Mouse (Mus musculus) telencephalon, adult 2 months (tissue): Measurements from ENCODE around the gene Vpreb1.
A peak's percentile ranks its signal among the peaks of the same experiment; 100 is the strongest.
"Not testable (repeated sequence)": the region's sequence is repeated elsewhere in the genome, so short reads cannot be mapped to it uniquely, and the experiment has no call there.

ENCODE experiments used
- DNase-seq: peaks from one replicate; pipeline ENCODE4 v3.0.0-alpha.2; 2011; ENCODE audit warnings: low read depth, low spot score

The Vpreb1 gene

DNA sequence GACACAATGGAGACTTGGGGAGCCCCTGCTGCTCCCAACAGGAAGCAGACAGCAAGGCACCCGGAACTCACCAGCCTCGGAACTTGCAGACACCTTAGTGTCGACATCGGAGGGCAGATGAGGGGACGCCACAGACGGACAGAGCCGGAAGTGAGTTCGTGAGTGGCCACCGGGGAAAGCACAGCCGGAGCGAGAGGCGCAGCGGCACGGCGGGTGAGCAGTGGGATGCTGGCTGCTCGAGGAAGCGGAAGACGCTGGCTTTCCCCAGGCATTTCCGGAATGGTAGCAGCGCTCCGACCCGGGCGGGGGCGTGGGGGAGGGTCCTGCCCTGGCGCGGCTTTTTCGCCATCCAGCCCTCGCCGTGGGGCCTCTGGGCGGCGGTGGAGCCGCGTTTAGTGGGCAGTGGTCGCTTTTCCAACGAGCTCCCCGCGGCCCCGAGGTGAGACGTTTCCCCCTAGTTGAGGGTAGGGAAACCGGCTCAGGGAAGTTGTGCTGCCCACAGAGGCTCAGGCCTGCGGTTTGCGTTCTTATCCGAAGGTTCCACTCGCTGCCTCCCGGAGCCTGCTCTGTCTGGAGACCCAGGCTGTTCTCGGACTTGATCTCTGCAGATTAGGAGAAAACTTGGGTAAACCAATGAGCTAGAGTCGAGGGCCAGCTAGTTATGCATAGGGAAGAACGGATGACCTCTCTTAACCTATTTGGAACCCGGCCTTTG is at the start of gene Vpreb1, which contains the start of gene Top3b:
Gene Vpreb1 (minus strand): TSS at position 227 of the 715 bp plus-strand sequence.
Gene Top3b (plus strand): TSS at position 120 of the 715 bp plus-strand sequence.
- peak; percentile 96 for DNase-seq

DNA sequence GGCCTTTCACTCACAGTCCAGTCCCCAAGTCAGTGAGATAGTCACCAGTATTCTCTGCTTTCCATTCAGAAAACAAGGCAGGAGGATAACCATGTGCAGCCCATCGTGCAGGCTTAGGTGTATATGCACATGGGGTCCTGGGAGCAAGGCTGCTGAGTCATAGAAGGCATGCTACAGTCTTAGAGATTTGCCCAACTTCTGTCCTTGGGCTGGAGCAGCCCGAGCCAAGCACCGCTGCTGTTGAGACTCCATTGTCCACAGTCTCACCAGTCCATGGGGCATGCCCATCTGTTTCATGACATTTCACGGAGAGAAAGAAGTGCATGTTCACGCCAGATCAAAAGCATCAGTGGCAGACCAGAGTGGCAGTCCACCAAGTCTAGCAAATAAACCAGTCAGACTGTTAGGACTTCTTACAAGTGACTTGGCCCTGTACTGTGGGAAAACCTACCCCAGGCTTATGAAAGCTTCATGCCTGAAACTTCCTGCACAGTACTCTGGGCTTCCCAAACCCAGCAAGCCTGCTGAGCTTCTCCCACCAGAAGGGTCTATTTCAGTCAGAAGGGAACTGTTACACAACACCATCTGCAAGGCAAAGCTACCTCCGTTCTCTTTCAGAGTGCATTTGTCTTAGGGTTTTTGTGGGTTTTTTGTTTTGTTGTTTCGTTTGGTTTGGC is 47.9 kb upstream of the Vpreb1 start:
- DNase-seq = peak; percentile 86

DNA sequence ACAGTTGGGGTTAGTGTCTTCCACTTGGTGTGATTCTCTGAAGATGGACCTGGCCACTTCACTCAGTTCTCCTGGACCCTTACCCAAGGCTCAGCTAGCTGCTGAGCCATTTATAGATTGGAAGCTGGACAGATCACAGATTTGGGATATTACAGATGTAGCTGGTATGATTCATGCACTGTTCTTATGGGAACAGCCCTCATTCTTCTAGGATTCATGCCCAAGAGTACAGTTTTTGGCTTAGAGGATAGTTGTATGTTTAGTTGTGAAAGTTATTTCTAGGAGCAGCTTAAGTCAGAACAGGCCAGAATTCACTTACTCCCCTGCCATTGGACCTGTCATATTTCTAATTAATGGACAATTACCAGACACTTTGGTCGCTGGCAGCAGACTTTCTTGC is 42.8 kb upstream of the Vpreb1 start:
- peak; percentile 69 for DNase-seq

DNA sequence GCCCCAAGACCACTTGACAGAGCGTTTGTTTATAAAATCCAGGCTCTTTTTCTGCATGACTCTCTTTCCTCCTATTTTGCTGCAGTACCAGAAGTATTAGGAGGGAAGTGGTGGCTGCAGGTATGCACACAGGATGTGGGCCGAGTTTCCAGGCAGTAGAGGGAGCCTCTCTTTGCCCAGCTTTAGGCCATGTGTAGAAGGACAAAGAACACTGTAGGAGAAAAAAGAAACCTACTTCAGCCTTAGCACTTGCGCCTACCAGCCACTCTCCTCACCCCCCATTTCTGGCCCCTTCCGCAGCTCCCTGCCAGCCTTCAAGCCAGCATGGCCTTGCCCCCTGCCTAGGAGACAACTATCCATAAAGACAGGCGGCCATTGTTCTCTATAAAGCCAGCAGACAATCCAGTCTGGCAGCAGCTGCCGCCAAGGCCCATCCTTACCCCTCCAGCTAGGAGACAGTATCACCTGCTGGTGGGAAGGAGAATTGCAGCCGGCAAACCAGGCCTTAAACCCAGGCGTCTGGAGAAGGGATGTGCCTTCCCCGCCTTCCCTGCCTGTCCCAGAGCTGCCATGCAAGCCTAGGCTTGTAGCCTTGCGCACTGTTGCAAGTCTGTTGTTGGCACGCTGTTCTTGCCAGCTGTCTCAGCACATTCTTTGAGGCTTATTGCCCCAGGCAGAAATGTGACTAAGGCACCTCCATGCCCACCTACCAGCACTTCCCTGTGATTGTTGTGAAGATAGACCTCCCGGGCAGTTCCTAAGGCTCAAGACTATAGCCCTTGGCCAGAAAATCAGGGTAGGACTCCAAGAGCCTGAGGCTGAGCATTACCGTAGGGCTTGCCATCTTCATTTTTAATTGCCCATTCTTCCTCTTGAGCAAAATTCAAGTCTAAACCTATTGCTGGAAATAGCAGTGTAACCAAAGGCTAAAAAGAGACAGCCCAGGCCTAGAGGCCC is 41.3 kb upstream of the Vpreb1 start:
- peak; percentile 67 for DNase-seq

DNA sequence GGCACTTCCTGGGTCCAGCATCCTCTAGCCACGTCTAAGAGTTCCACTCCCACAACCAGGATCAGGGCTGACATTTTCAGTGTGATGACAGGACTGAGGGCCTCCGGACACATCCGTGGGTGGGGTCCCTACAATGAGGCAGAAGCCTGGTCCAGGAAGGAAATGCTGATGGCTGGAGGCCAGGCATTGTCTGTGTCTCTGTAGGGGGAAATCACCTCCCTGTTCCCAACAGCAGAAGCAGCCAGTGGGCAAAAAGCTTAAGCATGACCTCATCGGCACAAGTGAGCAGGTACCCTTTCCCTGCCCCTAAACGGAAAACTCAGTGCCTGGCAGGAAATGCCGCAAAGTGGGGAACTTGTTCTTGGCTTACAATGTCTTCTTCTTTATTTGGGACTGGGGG is 37.2 kb upstream of the Vpreb1 start:
- DNase-seq = no peak

DNA sequence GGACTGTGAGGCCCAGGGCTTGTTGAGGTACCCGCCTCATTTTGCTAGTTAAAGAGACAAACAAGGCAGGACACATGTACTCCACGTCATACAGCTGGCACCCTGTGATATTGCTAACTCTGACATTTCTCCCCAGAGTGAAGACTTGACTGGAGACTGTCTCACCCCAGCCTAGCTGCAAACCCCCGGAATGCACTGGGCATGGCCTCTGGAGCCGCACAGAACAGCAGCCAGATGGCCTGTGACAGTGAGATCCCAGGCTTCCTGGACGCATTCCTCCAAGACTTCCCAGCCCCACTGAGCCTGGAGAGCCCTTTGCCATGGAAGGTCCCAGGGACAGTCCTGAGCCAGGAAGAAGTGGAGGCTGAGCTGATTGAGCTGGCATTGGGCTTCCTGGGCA is 32.5 kb upstream of the Vpreb1 start:
- no peak for DNase-seq

DNA sequence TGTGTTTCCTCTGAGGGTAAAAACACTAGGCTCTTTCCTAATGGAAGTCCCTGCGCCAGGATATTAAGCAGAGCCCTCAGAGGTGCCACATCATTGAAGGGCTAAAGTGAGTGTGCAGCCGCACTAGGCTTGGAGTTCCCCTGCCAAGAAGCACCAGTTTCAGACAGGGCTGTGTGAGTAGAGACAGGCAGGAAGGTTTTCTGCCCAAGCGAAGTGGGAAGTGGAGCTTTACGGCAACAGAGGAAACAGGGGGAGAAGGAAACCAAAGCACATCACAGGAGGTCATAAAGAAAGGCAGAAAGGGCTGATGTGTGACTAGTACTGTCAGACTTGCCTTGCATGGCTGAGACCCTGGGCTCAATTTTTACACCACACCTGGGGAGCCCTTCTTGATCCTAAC is 31.7 kb upstream of the Vpreb1 start:
- no peak for DNase-seq

DNA sequence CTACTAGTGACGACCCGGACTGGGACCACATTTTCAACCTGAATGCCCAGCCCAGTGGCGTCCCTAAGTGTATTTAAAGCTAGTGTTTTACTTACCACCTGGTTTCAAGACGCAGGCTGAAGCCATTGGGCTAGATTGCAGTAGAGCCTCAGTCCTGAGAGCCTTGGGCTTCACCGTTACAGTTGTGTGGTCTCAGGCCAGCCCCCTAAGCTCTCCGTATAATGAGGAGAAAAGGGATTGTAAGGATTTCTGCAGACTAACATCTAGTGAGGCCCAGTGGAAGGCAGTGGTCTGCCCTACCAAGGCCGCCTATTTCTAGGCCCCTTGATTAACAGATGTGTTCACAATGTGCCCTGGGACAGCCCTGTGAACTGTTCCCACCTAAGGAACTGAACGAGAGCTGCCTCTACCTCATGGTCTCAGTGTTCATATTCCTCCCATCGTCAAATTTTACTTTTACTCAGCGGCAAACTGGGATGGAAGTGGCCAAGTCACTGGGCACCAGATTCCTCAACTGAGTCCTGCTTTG is 26.5 kb upstream of the Vpreb1 start:
- DNase-seq = no peak

DNA sequence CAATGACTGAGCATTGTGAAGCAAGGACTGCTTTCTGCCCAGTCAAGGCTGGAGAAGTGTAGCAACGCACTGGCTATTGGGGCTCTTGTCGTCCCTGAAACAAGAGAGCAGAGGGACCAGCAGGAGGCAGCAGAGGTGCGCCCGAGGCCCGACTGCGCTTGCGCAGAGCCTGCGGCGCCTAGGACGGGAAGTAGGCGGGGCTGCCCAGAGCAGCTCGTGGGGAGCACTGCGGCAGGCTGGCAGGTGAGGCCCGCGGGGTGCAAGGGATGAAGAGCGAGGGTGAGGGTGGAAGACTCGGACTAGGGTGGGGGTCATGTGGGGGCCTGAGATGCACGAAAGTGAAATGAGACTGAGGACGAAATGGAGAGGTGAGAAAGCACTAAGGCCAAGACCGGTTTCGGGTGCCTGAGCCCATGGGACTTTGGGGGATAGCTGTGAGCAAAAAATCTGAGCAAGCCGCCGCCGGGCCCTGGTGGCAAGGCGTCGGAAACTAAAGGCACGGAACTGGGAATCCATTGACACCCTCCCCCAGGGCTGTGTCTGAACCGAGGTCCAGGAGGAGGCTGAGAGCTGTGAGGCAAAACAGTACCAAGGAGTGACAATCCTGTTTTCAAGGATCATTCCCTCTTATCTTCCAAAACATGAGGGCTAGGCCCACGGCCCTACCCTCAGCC is 25.9 kb upstream of the Vpreb1 start, which contains the start of gene Ppm1f:
Gene Ppm1f (plus strand): TSS at position 88 of the 674 bp plus-strand sequence.
- peak; percentile 85 for DNase-seq

DNA sequence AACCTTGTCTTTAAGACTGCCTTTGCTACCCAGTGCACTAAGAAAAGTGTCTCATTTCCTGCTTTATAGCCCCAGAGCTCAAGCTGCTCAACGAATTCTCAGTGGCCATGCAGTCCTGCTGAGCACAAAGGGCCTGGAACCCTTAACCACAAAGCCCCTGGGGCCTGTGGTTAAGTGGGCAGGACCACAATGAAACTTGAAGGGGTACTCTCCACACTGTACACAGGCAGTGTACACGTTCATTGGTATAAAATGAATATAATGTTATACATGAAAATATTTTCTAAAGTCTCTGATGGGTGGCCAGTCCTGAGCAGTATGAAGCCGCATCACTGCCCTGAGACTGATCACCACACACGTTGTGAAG is 25.4 kb upstream of the Vpreb1 start:
- DNase-seq = no peak

DNA sequence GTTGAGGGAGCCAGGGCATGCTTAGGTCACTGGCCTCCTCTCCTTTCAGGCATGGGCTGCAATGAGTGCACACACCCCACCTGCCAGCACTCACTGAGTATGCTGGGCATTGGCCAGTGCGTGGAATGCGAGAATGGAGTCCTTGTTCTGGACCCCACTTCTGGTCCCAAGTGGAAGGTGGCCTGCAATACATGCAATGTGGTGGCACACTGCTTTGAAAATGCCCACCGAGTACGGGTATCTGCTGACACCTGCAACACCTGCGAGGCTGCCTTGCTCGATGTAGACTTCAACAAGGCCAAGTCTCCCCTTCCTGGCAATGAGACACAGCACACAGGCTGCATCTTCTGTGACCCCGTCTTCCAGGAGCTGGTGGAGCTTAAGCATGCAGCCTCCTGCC is 21.7 kb upstream of the Vpreb1 start:
- no peak for DNase-seq

DNA sequence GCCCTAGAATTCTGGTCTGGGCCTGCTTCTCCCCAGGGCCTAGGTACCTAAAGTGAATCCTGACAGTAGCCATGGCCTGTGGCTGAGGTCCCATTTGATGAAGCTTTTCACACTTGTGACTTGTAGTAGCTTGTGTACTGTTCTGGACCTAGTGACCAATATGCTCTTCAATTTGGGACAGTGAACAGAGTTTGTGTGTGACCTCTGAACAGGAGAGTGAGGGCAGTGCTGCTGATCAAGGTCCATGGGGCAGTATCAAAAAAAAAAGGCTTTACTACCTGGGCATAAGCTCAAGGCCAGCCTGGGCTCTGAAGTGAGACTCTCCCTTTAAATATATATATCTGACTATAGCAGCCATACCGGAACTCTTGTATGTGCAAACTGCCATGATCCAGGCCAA is 17.7 kb upstream of the Vpreb1 start:
- DNase-seq = no peak

DNA sequence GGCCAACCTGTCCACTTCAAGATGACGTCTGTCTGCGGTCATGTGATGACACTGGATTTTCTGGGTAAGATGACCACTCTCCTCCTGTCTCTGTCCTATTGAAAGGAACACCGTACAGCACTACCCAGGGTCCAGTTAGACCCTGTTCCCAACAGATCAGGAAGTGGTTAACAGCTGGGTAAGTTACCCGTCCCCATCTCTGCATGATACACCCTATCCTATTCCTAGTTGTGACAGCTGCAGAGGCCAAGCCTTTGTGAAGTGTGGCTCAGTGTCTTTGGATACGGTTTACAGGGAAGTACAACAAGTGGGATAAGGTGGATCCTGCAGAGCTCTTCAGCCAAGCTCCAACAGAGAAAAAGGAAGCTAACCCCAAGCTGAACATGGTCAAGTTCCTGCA is 8.4 kb upstream of the Vpreb1 start:
- no peak for DNase-seq

DNA sequence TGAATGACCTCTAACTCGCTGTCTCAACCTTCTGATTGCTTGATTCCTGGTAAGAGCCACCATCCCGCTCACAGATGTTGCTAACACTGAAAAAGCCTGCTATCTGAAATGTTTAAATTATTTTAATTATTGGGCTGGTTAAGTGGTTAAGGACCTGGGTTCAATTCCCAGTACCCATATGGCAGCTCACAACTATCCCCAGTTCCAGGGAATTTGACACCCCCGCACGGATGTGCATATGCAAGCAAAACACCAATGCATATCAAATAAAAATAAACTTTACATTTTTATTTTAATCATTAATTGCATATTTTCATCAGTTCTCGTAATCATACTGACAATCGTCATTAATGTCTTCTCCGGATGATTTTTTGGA is 414 bp downstream of the Vpreb1 start:
- no peak for DNase-seq

DNA sequence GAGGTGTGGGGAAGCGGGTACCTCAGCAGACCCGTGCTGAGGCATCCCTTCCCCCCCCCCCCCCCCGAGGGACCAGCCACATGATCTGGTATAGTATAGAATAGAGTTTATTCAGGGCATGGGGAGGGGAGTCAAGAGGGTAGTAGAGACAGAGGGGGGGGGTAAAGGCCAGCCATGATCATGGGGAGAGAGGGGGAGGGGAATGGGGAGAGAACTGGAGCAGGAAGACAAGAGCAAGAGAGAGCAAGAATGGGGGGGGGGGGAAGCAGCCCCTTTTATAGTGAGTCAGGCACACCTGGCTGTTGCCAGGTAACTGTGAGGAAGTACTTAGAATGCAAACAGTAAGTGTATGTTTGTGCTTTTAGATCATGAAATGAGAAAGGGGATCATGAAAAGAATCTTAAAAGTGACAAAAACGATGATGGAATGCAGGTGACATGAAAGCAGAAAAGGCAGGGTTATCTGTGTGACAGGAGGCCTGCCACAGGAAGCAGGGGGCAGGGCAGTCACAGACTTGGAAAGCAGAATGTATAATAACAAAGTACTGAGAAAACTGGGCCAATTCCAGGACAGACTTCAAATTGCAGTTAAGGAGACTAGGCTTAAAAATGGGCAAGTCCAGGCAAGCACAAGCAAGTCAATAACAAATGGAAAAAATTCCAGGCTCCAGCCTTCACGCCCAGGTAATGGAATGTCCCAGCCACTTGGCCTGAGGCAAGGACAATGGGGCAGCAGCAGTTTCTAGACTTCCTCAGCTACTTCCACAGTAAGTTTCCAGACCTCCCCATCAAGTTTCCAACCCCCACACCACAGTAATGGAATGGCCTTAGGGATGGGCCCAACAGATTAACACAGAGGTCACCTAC is 4.7 kb downstream of the Vpreb1 start:
- DNase-seq = no peak

DNA sequence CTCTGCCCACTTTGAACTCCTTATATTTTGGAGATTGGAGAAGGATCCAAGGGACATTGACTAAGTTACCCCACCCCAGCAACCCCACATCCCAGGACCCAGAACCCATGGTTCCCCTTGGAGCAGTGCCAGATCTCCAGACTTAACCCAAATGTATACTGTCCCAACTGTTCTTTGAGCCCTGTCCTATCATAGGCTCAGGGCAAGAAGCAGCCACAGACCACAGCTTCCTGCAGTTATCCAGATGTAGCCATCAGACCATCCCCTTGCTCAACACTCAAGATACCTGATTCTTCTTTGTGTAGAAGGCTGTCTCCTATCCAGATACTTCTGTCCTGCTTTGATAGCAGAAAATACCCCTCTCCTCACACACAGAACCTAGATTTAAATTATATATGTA is 5.4 kb downstream of the Vpreb1 start:
- no peak for DNase-seq

DNA sequence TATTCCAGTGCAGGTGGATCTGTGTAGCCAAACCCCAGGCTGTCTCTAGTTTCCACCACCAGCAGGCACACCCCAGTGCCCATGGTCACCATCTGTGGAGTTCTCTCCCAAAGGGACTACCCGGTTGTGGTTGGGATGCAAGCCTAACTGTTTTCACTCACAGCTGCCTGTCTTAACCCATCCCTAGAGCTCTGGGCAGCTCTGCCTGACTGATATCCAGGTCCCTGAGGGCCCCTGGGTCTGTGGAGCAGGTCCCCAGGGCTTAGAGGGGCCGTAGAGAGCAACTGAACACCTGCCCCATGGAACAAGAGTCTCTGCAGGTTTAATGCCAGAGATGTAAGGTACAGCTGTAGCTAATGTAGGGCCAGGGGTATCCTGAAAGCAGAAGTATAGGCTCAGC is 6.7 kb downstream of the Vpreb1 start, which contains the start of gene Igll1:
Gene Igll1 (minus strand): TSS at position 8 of the 400 bp plus-strand sequence.
- DNase-seq = no peak

DNA sequence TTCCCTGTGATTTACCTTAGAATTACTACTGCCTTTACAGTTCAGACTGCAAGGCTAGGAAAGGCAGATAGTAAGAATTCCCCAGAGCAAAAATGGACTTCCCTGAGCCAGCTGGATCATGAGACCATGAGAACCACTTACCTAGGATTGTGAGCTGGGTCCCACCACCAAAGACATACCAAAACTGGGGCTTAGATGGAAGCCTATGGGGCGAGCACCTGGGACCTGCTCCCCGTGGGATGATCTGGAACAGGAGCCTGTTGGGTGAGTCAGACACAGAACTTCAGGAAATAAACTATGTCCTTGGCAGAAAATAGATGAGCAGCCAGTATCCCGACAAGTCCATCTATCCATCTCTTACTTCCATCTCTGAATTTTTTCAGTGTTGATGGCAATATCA is 8.4 kb downstream of the Vpreb1 start:
- DNase-seq = no peak

DNA sequence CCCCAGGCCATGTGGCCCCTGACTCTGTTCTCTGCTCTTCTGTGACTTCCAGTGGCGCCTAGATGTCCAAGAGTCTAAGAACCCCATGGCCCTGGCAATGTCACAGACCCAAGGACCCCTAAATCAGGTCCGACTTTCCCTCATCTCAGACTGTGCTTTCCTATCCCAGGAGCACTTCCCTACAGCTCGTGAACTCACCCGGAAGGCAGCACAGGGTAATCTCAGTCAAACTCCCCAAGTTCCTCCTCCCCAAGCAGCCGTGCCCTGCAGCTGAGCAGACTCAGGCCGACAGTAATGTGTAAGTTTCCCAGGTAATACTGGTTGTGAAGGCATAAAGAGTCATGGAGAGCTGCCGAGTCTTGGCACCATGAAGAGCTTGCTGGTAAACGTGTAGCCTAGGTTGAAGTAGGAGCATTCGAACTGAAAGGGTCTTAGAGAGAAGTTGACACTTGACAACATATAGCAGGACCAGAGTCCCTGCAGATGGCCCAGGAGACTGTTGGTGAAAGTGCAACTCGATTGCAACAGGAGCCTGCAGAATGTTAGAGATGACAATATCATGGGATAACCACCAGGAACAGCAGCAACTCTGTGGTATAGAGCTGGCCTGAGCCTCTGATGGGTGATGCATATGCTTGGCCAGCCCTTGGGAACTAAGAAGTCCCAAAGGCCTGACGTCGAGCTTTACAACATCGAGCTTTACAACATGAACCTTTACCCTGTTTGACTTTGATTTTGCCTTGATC is 13.7 kb downstream of the Vpreb1 start:
- DNase-seq = no peak

DNA sequence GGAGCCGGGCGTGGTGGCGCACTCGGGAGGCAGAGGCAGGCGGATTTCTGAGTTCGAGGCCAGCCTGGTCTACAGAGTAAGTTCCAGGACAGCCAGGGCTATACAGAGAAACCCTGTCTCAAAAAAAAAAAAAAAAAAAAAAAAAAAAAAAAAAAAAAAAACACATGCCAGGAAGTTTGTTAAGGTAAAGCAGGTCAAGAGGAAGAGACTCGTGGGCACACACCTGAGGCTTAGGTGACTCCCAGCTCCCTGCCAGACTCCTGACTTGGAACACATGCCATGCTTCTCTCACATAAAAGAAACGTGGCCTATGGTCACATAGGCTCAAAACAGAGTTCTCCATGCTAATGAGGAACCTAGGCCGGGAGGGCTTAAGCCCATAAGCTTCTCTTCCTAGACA is 14.6 kb downstream of the Vpreb1 start:
- not testable (repeated sequence) for DNase-seq
